Mouse (Mus musculus) fat pad, adult 2 months (tissue): ENCODE results near the gene Vmn2r6.
"Not testable (repeated sequence)": the region's sequence is repeated elsewhere in the genome, so short reads cannot be mapped to it uniquely, and the experiment has no call there.

ENCODE experiments used
- DNase-seq: peaks from one replicate; pipeline ENCODE4 v3.0.0-alpha.2; 2011; ENCODE audit warnings: low read depth, low spot score; ENCODE audit errors: extremely low read depth

Vmn2r6 gene

GRCm38 (mm10) chr3:64565730-64566129, at the start of gene Vmn2r6:
Gene Vmn2r6 (minus strand): TSS chr3:64565830.
- DNase-seq = not testable (repeated sequence)

- DNase-seq = no peak
These were observed 22.0 kb upstream of the Vmn2r6 start for GRCm38 (mm10) chr3:64587618-64588017.

DNA sequence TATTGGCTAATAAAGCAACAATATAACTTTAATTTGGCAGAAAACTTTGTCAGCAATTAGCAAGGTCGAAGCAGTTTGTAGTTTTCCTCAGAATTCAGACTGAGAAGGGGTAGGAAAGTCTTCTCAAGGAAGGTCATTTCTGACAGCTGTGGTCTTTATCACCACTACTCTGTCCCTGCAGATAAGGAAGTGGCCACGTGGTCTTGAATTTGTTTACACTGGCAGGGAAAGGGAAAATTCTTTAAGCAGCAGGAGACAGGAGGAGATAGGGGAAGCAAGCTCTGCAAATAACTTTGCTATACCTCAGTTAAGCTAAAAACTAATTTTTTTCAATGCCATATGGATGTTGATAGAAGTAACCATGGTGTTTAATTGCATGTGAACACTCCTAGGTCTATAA, 3.2 kb upstream of the Vmn2r6 start:
- not testable (repeated sequence) for DNase-seq

GRCm38 (mm10) chr3:64523585-64523984, 42.0 kb downstream of the Vmn2r6 start:
- DNase-seq = not testable (repeated sequence)

- DNase-seq = not testable (repeated sequence)
These were observed 55.9 kb downstream of the Vmn2r6 start, which contains the start of gene Vmn2r5 for GRCm38 (mm10) chr3:64509742-64510141. Gene Vmn2r5 (minus strand): TSS chr3:64509842.
